Mouse (Mus musculus): ENCODE results near the gene Ntm.

DNA sequence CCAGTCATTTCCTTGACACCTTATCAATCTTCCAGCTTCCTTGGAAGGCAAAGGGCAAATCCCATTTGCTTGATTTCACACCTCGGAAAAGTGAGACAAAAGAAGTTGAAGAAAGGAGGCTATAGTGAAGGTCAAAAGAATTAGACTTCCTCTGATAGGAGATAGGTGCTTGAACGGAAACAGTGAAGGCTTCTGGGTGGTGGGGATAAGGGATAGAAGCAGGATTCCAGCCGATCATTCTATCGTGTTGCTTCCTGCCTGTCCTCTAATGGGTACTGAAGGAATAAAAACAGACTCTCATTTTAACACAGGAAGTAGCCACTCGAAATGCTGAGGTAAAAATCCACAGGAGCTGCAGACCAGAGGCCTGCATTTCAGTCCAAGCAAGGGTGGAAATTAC is 191.1 kb downstream of the Ntm start:
- TF ChIP-seq CTCF (IDR thresholded peaks at IDR 0.05; ENCODE audit: borderline replicate concordance, extremely low read depth, insufficient read depth, insufficient read length), result no peak
- TF ChIP-seq POLR2A (IDR thresholded peaks at IDR 0.05; ENCODE audit: borderline replicate concordance, extremely low read depth, insufficient read depth, insufficient read length, poor library complexity, severe bottlenecking), result no peak
